Mouse (Mus musculus) kidney, postnatal 10 days (tissue): ENCODE data around the gene Edil3.
A peak's percentile ranks its signal among the peaks of the same experiment; 100 is the strongest.
"Not testable (repeated sequence)": the region's sequence is repeated elsewhere in the genome, so short reads cannot be mapped to it uniquely, and the experiment has no call there.

Source experiments
- DNase-seq: peaks from one replicate; pipeline ENCODE4 v3.0.0; 2021; ENCODE audit warnings: mixed read lengths

Gene Edil3

GRCm38 (mm10) chr13:88972355-88972754, 151.1 kb downstream of the Edil3 start:
- no peak for DNase-seq

GRCm38 (mm10) chr13:89007696-89008427, 186.6 kb downstream of the Edil3 start:
- DNase-seq: no peak

GRCm38 (mm10) chr13:89012500-89012899, 191.2 kb downstream of the Edil3 start:
- no peak for DNase-seq

GRCm38 (mm10) chr13:89029817-89030539, 208.7 kb downstream of the Edil3 start:
- peak; percentile 44 for DNase-seq

GRCm38 (mm10) chr13:89035711-89036110, 214.4 kb downstream of the Edil3 start:
- DNase-seq: no peak

GRCm38 (mm10) chr13:89041495-89041894, 220.2 kb downstream of the Edil3 start:
- DNase-seq: no peak

- not testable (repeated sequence) for DNase-seq
Observed at GRCm38 (mm10) chr13:89070132-89070531, 248.9 kb downstream of the Edil3 start.

GRCm38 (mm10) chr13:89076212-89076611, 254.9 kb downstream of the Edil3 start:
- DNase-seq: no peak

GRCm38 (mm10) chr13:89105889-89106288, 284.6 kb downstream of the Edil3 start:
- no peak for DNase-seq

GRCm38 (mm10) chr13:89117551-89117950, 296.3 kb downstream of the Edil3 start:
- DNase-seq: no peak

- DNase-seq: no peak
Observed at GRCm38 (mm10) chr13:89119809-89120208, 298.5 kb downstream of the Edil3 start.

- no peak for DNase-seq
Observed at GRCm38 (mm10) chr13:89122511-89123253, 301.4 kb downstream of the Edil3 start.

GRCm38 (mm10) chr13:89123396-89123795, 302.1 kb downstream of the Edil3 start:
- no peak for DNase-seq

- no peak for DNase-seq
Observed at GRCm38 (mm10) chr13:89146056-89146547, 324.8 kb downstream of the Edil3 start.

- DNase-seq: no peak
Observed at GRCm38 (mm10) chr13:89151878-89152277, 330.6 kb downstream of the Edil3 start.

- no peak for DNase-seq
Observed at GRCm38 (mm10) chr13:89167960-89168359, 346.7 kb downstream of the Edil3 start.

- no peak for DNase-seq
Observed at GRCm38 (mm10) chr13:89170040-89170439, 348.8 kb downstream of the Edil3 start.

GRCm38 (mm10) chr13:89175154-89175553, 353.9 kb downstream of the Edil3 start:
- DNase-seq: no peak

- no peak for DNase-seq
Observed at GRCm38 (mm10) chr13:89189051-89189450, 367.8 kb downstream of the Edil3 start.

- no peak for DNase-seq
Observed at GRCm38 (mm10) chr13:89197019-89197418, 375.7 kb downstream of the Edil3 start.

- no peak for DNase-seq
Observed at GRCm38 (mm10) chr13:89199275-89199674, 378.0 kb downstream of the Edil3 start.

- DNase-seq: no peak
Observed at GRCm38 (mm10) chr13:89238104-89238503, 416.8 kb downstream of the Edil3 start.

GRCm38 (mm10) chr13:89253990-89254642, 432.8 kb downstream of the Edil3 start:
- no peak for DNase-seq
